Mouse (Mus musculus) heart, embryonic 15.5 days (tissue): Measurements from ENCODE around the gene Sik1. TPM values are rescaled to one million over a fixed set of nuclear protein-coding genes. Genes with fewer than 3 reads are reported as not detected.
A peak's percentile ranks its signal among the peaks of the same experiment; 100 is the strongest.

ENCODE experiments used
- ATAC-seq: fragments of 200-750 bp; cut with Nextera tagmentation; replicated peaks from 2 replicates; pipeline ENCODE4 v1.8.0; 2017; ENCODE audit warnings: low read depth, moderate TSS enrichment; ENCODE audit not compliant: insufficient number of reproducible peaks, insufficient read depth, low FRiP score
- H3K27ac ChIP-seq: fragments of 300-500 bp; sonication (generic); 2 replicates; pipeline ENCODE4 v1.5.1; 2015; ENCODE audit warnings: mild to moderate bottlenecking, inconsistent platforms
- H3K27me3 ChIP-seq: fragments of 300-500 bp; sonication (generic); 2 replicates; pipeline ENCODE4 v1.6.1; 2015; ENCODE audit warnings: inconsistent platforms
- H3K36me3 ChIP-seq: fragments of 300-500 bp; sonication (generic); 2 replicates; pipeline ENCODE4 v1.6.1; 2015; ENCODE audit warnings: mild to moderate bottlenecking, inconsistent platforms
- H3K4me1 ChIP-seq: fragments of 300-500 bp; sonication (generic); replicated peaks from 2 replicates; pipeline ENCODE4 v1.6.1; 2015; ENCODE audit warnings: inconsistent platforms
- H3K4me2 ChIP-seq: fragments of 300-500 bp; sonication (generic); 2 replicates; pipeline ENCODE4 v1.6.1; 2015; ENCODE audit warnings: inconsistent platforms, mild to moderate bottlenecking, moderate library complexity
- H3K4me3 ChIP-seq: fragments of 300-500 bp; sonication (generic); 2 replicates; pipeline ENCODE4 v1.5.1; 2015; ENCODE audit warnings: mild to moderate bottlenecking, inconsistent platforms
- H3K9ac ChIP-seq: fragments of 300-500 bp; sonication (generic); 2 replicates; pipeline ENCODE4 v1.6.1; 2015; ENCODE audit warnings: mild to moderate bottlenecking, inconsistent platforms
- H3K9me3 ChIP-seq: fragments of 300-500 bp; sonication (generic); replicated peaks from 2 replicates; pipeline ENCODE4 v1.6.1; 2016; ENCODE audit warnings: inconsistent platforms
- WGBS: fragments of 180-500 bp; shearing (Covaris S2); methylation state at CpG from one replicate; pipeline ENCODE4 v1.1.7; 2015; ENCODE audit warnings: mixed read lengths; 5-methylcytosine and 5-hydroxymethylcytosine counted together
- polyA plus RNA-seq: library from polyadenylated mRNA; unstranded; fragments of >200 nt; fragmentation: Nextera tagmentation; extraction: Ambion mirVana; gene quantifications from 2 replicates; pipeline ENCODE4 v1.2.1, GENCODE M21; 2015

The Sik1 gene
- polyA plus RNA-seq, 1 experiment from 2014 or later: 16.4 TPM

DNA sequence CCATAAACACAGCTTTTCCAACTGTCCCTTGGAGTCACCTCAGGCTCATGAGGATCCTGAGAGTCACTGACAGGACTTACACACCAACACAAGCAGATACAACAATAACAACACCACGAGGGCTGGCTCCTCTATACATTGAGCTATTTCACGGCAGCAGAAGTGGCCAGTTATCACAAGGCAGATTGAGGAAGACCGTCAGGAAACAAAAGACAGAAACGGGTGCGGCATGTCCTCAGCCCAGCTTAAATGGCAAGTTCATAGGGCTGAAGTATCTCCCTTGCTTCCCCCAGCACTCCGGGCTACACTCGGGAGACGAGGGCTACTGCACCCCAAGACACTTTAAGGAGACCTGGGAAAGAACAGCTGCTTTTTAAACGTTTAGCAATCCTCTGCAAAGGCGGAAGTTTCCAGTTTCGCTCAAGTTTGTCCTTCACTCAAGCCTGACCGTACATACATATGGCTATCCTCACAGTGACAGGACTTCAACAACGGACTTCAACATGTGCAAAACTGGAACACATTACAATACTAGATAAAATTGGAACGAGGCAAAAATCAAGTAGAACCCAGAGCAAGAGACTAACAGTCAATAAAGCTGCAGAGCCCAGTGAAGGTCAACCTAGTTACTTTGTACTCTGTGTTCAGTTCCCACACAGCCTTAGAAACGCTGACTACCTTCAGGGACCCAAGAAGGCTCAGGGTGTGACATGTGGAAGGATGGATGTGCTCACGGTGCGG, 2.0 kb downstream of the Sik1 start:
- ATAC-seq: no peak
- peak overlapping the region; percentile 49 for H3K9ac ChIP-seq
- no peaks in the 10 kb centered on the region for H3K27me3 ChIP-seq
- H3K36me3 ChIP-seq: peaks cover 31% of the 10 kb centered on the region
- peaks cover 48% of the 10 kb centered on the region for H3K4me1 ChIP-seq
- H3K4me2 ChIP-seq: peak overlapping the region; percentile 89
- WGBS: 19% methylated on average over 17 of the region's 17 CpGs
- H3K9me3 ChIP-seq: no peaks in the 10 kb centered on the region
- H3K4me3 ChIP-seq: peak overlapping the region; percentile 96
- peak overlapping the region; percentile 67 for H3K27ac ChIP-seq

DNA sequence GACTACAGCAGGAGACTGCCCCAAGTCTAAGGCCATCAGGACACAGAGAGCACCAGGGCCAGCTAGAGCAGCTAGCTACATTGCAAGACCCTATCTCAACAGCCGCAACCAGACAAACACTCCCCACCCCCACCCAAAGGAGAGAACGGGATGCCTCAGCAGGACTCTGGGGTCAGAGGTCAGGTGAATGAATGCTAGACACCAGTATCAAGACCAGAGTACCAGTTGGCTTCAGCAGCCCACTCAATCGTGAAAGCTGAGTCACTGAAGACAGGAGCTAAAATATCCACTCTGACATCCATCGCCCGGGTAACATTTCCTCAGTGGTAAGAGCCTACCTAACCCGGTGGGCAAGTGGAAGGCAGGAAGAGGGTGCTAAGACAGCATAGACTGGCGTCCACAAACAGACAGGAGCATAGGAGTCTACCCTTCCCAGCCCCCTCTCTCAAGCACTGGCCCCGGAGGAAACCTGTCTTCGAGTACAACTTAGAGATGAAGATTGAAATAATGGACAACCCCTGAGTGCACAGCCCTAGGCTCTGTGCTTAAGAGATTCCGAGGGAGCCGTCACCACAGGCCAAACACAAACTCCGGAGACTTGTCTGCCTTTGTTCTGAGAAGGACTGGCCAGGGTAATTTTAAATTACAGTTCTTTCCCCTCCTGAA, 2.7 kb downstream of the Sik1 start:
- Histone ChIP-seq H3K4me3 (peak overlapping the region; percentile 96), H3K27ac (peak overlapping the region; percentile 67), H3K9ac (peak overlapping the region; percentile 49), H3K4me1 (peaks cover 43% of the 10 kb centered on the region), H3K36me3 (peaks cover 38% of the 10 kb centered on the region), H3K9me3 (no peaks in the 10 kb centered on the region), H3K4me2 (peak overlapping the region; percentile 89), H3K27me3 (no peaks in the 10 kb centered on the region)
- WGBS: 27% methylated on average over 12 of the region's 12 CpGs
- ATAC-seq: no peak

DNA sequence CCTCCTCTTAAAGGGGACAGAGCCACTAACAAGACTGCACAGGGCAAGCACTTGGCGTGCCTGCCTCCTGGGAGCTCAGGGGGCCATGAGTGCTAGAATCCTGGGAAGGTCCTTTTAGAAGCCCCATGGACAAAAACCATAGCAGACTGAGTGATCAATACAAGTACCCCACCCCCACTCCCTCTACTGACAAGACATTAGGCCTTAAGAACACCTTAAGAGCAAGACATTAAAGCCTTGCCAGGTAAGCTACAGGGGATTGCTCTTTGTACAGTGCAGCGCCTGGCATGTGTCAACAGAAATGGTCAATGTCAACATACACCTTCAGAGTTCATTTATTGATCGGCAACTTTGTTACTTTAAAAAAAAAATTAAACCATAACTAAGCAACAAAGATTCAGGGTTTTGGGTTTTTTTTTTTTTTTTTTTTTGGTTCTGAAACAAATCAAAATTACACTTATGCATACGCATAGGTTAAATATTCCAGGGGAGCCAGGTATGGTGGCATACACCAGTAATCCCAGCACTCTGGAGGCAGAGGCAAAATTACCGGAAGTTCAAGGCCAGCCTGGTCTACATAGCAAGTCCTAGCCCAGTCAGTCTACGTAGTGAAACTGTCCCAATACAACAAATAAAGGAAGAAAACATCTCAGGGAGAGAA, 3.7 kb downstream of the Sik1 start:
- Histone ChIP-seq H3K4me1 (peaks cover 33% of the 10 kb centered on the region), H3K27ac (no peak overlapping the region), H3K4me2 (no peak overlapping the region), H3K9me3 (no peaks in the 10 kb centered on the region), H3K4me3 (no peak overlapping the region), H3K36me3 (peaks cover 48% of the 10 kb centered on the region), H3K9ac (0 out of 2 replicates have a peak overlapping the region, but pooled peaks have one; percentile 49), H3K27me3 (no peaks in the 10 kb centered on the region)
- ATAC-seq: no peak
- WGBS: 83% methylated on average over 6 of the region's 6 CpGs

DNA sequence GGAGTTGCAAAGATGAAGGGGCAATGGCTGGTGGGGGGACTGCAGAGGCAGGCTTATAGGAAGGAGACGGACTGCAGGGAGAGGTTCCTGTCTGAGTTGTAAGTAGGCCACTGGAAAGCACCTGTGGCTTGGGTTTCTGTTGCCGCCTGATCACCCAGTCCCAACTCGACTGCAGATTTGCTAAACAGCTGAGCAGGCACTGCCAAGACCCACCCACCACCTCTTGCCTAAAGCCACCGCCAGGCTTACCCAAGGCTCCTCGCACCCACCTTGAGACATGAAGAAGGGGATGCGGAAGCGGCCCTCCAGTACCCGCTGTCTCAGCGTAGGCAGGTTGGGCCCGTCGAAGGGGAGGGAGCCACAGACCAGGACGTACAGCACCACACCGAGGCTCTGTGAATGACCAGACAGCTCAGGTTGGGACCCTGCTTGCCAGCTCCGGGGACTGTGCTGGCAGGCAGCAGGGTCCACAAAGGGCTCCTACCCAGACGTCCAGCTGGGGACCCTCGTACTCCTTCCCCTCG, 5.1 kb downstream of the Sik1 start:
- no peak overlapping the region for H3K27ac ChIP-seq
- no peak overlapping the region for H3K9ac ChIP-seq
- ATAC-seq: no peak
- WGBS: 88% methylated on average over 17 of the region's 17 CpGs
- no peak overlapping the region for H3K4me2 ChIP-seq
- no peak overlapping the region for H3K4me3 ChIP-seq
- no peaks in the 10 kb centered on the region for H3K9me3 ChIP-seq
- H3K36me3 ChIP-seq: peaks cover 62% of the 10 kb centered on the region
- H3K4me1 ChIP-seq: peaks cover 24% of the 10 kb centered on the region
- H3K27me3 ChIP-seq: no peaks in the 10 kb centered on the region

DNA sequence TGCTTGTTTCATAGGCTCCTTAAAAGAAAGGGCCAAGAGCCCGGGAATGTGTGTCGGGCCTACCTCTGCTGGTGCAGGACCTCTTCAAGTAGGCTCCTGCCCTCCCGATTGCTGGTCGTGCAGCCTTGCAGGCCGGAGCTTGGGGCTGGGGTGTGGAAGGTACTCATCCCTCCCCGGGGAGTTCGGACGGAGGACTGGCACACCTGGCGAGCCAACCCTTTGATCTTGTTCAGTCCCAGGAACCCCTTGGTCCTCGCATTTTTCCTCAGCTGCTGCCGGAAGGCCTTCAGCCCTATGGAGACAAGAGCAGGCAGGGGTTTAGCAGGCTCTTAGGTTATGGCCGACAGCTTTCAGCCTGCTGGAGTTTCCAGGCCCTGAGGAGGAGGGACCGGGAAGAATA, 8.6 kb downstream of the Sik1 start:
- 90% methylated on average over 13 of the region's 13 CpGs for WGBS
- H3K4me1 ChIP-seq: peaks cover 31% of the 10 kb centered on the region
- H3K27ac ChIP-seq: no peak overlapping the region
- no peaks in the 10 kb centered on the region for H3K27me3 ChIP-seq
- no peak overlapping the region for H3K9ac ChIP-seq
- no peak overlapping the region for H3K4me3 ChIP-seq
- H3K36me3 ChIP-seq: peaks cover 72% of the 10 kb centered on the region
- H3K9me3 ChIP-seq: no peaks in the 10 kb centered on the region
- no peak overlapping the region for H3K4me2 ChIP-seq
- ATAC-seq: no peak

DNA sequence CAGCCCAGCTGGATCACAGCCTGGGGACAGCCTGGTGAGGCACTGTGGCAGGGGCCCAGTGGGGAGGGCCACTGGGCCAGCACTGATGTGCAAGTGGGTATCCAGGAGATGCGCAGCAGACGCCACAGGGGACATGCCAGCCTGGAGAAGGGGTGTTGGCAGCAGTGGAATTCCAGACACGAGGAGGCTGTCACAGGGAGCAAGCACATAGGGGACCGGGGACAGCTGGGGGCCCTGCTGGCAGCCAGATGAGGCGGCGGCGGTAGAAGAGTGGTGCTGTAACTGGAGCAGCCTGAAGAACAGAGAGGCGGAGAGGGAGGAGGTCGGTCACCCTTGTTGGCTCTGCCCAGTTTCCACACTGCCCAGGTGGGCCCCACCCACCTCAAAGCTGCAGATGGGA, 9.3 kb downstream of the Sik1 start:
- H3K9ac ChIP-seq: no peak overlapping the region
- no peaks in the 10 kb centered on the region for H3K9me3 ChIP-seq
- H3K4me1 ChIP-seq: peaks cover 32% of the 10 kb centered on the region
- peaks cover 68% of the 10 kb centered on the region for H3K36me3 ChIP-seq
- H3K27ac ChIP-seq: no peak overlapping the region
- no peaks in the 10 kb centered on the region for H3K27me3 ChIP-seq
- H3K4me2 ChIP-seq: no peak overlapping the region
- WGBS: 55% methylated on average over 9 of the region's 9 CpGs
- ATAC-seq: no peak
- H3K4me3 ChIP-seq: no peak overlapping the region

DNA sequence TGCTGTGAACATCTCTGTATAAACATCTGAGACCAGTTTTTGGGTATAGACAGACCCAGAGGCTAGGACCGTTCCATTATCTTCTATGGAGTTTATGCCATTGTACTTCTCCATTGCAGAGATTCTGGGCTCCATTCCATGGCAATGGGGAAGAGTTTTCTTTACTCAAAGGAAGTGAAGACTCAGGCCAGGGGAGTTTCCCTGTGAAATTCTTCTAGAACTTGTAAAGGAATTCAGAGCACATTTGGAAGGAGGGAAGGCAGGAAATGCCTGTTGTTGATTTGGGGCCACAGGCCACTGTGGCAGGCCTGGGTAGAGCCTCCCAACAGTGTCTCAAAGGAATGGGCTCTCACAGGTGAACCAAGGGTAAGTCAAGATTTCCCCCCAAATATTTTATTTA, 11.7 kb downstream of the Sik1 start:
- no peaks in the 10 kb centered on the region for H3K27me3 ChIP-seq
- WGBS: 59% methylated on average over 1 of the region's 1 CpGs
- no peak overlapping the region for H3K4me3 ChIP-seq
- no peaks in the 10 kb centered on the region for H3K9me3 ChIP-seq
- H3K27ac ChIP-seq: peak overlapping the region; percentile 69
- no peak overlapping the region for H3K9ac ChIP-seq
- H3K4me1 ChIP-seq: peaks cover 38% of the 10 kb centered on the region
- peaks cover 44% of the 10 kb centered on the region for H3K36me3 ChIP-seq
- no peak for ATAC-seq
- no peak overlapping the region for H3K4me2 ChIP-seq

DNA sequence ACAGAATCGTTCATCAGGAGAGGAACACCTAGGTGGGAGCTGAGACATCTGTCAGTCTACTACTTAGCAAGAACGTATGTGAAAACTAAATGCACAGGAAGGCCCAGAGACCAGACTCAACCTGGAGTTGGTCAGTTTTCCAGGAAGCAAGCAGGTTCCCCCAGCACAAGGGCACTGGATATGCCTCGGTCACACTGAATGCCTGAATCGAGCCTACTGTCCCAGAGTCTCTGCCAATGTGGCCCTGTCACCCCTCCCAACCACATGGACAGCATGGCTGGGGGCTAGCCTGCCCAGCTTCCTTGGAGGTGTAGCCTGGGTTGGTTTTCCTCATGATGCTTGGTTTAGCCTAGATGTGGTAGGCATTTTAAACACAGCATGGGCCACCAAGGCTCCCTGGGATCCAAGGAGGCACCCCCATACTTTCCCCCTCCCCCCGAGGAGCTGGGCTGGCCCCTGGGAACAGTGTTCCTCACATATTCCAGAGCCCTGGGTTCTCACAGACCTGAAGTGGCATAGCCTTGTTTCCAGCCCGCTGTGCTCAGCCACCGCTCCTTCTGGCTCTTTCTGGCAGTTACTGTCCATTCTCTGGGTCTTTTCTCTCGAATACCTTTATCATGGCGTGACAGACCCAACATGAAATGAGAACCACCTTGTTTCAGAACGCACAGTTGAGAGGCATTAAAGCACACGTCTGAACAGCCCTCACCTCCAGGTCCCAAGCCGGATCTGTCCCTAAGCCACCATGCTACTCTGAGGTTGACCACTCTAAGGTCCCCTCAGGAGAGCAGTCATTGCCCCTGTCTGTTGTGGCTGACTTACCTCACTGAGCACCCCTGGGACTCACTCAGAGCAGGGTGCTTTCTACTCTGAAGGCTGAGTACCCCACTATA, 12.4 kb downstream of the Sik1 start:
- Histone ChIP-seq H3K27me3 (no peaks in the 10 kb centered on the region), H3K36me3 (peaks cover 37% of the 10 kb centered on the region), H3K27ac (peak overlapping the region; percentile 69), H3K4me1 (peaks cover 45% of the 10 kb centered on the region), H3K4me2 (no peak overlapping the region), H3K4me3 (no peak overlapping the region), H3K9ac (no peak overlapping the region), H3K9me3 (no peaks in the 10 kb centered on the region)
- 78% methylated on average over 12 of the region's 12 CpGs for WGBS
- no peak for ATAC-seq

DNA sequence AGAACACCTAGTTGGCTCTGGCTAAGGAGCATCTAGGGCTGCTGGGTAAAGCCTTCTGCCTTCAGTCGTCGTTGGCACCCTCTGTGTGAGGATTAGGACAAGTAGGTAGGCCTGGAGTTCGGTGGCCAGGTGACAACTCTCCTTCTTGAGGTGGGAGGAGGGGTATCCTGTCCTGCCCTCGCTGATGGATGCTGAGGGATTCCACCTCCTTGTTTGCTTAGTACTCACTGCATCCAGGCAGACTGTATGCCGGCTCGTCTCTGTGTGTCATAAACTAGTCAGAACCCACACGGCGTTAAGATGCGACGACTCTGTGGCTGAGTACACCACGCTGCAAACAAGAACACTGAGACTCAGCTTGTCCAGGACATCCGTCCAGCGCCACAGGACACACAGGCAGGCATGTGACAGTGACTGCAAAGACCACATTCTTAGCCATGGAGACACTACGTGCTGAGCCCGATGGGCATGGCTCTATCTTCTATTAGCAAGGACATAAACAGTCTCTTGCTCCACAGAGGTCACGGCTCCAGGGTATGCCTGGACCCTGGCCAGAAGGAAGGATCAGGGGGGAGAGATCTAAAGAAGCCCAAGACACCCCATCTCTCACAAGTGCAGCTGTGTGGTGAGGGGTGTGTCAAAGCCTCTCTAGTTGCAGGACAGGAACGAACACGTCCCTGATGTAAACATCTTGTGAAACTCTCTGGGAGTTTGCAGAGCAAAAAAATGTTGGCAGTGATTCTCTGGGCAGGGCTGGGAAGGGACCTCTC, 13.6 kb downstream of the Sik1 start:
- ATAC-seq: peak; percentile 50
- no peak overlapping the region for H3K4me3 ChIP-seq
- no peak overlapping the region for H3K9ac ChIP-seq
- peaks cover 25% of the 10 kb centered on the region for H3K36me3 ChIP-seq
- peaks cover 46% of the 10 kb centered on the region for H3K4me1 ChIP-seq
- peak overlapping the region; percentile 69 for H3K27ac ChIP-seq
- no peak overlapping the region for H3K4me2 ChIP-seq
- H3K9me3 ChIP-seq: no peaks in the 10 kb centered on the region
- H3K27me3 ChIP-seq: no peaks in the 10 kb centered on the region
- WGBS: 45% methylated on average over 18 of the region's 18 CpGs

DNA sequence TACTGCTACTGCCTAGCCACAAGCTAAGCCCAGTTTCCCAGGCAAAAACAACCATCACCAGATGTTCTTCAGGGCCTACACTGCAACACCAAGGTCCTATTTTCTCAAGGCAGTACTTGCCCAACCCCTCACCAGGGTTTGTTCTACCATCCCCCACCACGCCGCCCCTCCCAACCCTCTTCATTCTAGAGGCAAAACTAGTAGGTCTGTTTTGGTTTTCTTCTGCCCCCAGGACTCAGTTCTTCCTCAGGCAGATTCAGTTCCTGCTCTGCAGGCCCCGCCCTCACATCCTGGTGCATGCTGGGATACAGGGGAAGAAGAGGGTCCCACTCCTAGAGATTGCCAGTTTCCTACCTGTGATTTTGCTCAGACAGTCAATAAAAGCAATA, 14.2 kb downstream of the Sik1 start:
- Histone ChIP-seq H3K4me2 (no peak overlapping the region), H3K4me1 (peaks cover 50% of the 10 kb centered on the region), H3K4me3 (no peak overlapping the region), H3K27me3 (no peaks in the 10 kb centered on the region), H3K27ac (peak overlapping the region; percentile 69), H3K36me3 (peaks cover 19% of the 10 kb centered on the region), H3K9ac (no peak overlapping the region), H3K9me3 (no peaks in the 10 kb centered on the region)
- ATAC-seq: no peak
- WGBS: 75% methylated on average over 3 of the region's 3 CpGs
